Mouse (Mus musculus): ENCODE results near the gene Selenbp1.
A peak's percentile ranks its signal among the peaks of the same experiment; 100 is the strongest.
"Not testable (repeated sequence)": the region's sequence is repeated elsewhere in the genome, so short reads cannot be mapped to it uniquely, and the experiment has no call there.

Gene Selenbp1

GRCm38 (mm10) chr3:94933604-94934003 is 748 bp downstream of the Selenbp1 start:
- DNase-seq (ENCODE audit: low read depth), result not testable (repeated sequence)

- not testable (repeated sequence) for DNase-seq (ENCODE audit: low read depth)
Measured at GRCm38 (mm10) chr3:94934564-94934963, 1.7 kb downstream of the Selenbp1 start.

GRCm38 (mm10) chr3:94935332-94935731 is 2.5 kb downstream of the Selenbp1 start:
- not testable (repeated sequence) for DNase-seq (ENCODE audit: low read depth)

GRCm38 (mm10) chr3:94936147-94936546 is 3.3 kb downstream of the Selenbp1 start:
- DNase-seq (ENCODE audit: low read depth), result not testable (repeated sequence)

- DNase-seq (ENCODE audit: low read depth), result not testable (repeated sequence)
Measured at GRCm38 (mm10) chr3:94937194-94937593, 4.3 kb downstream of the Selenbp1 start.

GRCm38 (mm10) chr3:94940033-94940432 is 7.2 kb downstream of the Selenbp1 start:
- DNase-seq (ENCODE audit: low read depth), result not testable (repeated sequence)

- DNase-seq (ENCODE audit: low read depth), result not testable (repeated sequence)
Measured at GRCm38 (mm10) chr3:94942211-94942967, 9.5 kb downstream of the Selenbp1 start.

- not testable (repeated sequence) for DNase-seq (ENCODE audit: low read depth)
Measured at GRCm38 (mm10) chr3:94943706-94944105, 10.8 kb downstream of the Selenbp1 start.

GRCm38 (mm10) chr3:94948066-94948614 is 15.3 kb downstream of the Selenbp1 start:
- no peak for DNase-seq (ENCODE audit: low read depth)

- no peak for DNase-seq (ENCODE audit: low read depth)
Measured at GRCm38 (mm10) chr3:94949645-94950044, 16.8 kb downstream of the Selenbp1 start.

GRCm38 (mm10) chr3:94952806-94953205 is 19.9 kb downstream of the Selenbp1 start:
- no peak for DNase-seq (ENCODE audit: low read depth)

GRCm38 (mm10) chr3:94953384-94953763 is 20.5 kb downstream of the Selenbp1 start:
- DNase-seq (ENCODE audit: low read depth), result no peak

- DNase-seq (ENCODE audit: low read depth), result peak; percentile 98
Measured at GRCm38 (mm10) chr3:94953764-94954616, 21.1 kb downstream of the Selenbp1 start, which contains the start of gene Rfx5. Gene Rfx5 (plus strand): TSS chr3:94954075.

- DNase-seq (ENCODE audit: low read depth), result no peak
Measured at GRCm38 (mm10) chr3:94958295-94958694, 25.4 kb downstream of the Selenbp1 start.

- no peak for DNase-seq (ENCODE audit: low read depth)
Measured at GRCm38 (mm10) chr3:94959871-94960270, 27.0 kb downstream of the Selenbp1 start.

- DNase-seq (ENCODE audit: low read depth), result no peak
Measured at GRCm38 (mm10) chr3:94960322-94960721, 27.5 kb downstream of the Selenbp1 start.

GRCm38 (mm10) chr3:94964989-94965388 is 32.1 kb downstream of the Selenbp1 start:
- no peak for DNase-seq (ENCODE audit: low read depth)

- no peak for DNase-seq (ENCODE audit: low read depth)
Measured at GRCm38 (mm10) chr3:94965878-94966277, 33.0 kb downstream of the Selenbp1 start.

- DNase-seq (ENCODE audit: low read depth), result no peak
Measured at GRCm38 (mm10) chr3:94972552-94972951, 39.7 kb downstream of the Selenbp1 start.

- DNase-seq (ENCODE audit: low read depth), result no peak
Measured at GRCm38 (mm10) chr3:94973620-94974019, 40.8 kb downstream of the Selenbp1 start.

- DNase-seq (ENCODE audit: low read depth), result no peak
Measured at GRCm38 (mm10) chr3:94974026-94974527, 41.2 kb downstream of the Selenbp1 start.
